Mouse (Mus musculus) urinary bladder, adult 18-20 months (tissue): ENCODE data around the gene Plp1.

Experiments
- DNase-seq, 2 experiments: peaks; one replicate each; pipeline ENCODE4 v3.0.0; 2022; ENCODE audit warnings: low spot score in 2 of 2, mixed read lengths in 2 of 2

Plp1 gene

GRCm38 (mm10) chrX:136822371-136822770 lies at the start of gene Plp1:
TSS of gene Plp1 (plus strand) at chrX:136822671.
- no peak for DNase-seq

GRCm38 (mm10) chrX:136773035-136773434 lies 49.4 kb upstream of the Plp1 start:
- no peak for DNase-seq

GRCm38 (mm10) chrX:136778046-136778445 lies 44.4 kb upstream of the Plp1 start:
- no peak for DNase-seq

- DNase-seq, result no peak
Measured at GRCm38 (mm10) chrX:136779262-136779661, 43.2 kb upstream of the Plp1 start.

- no peak for DNase-seq
Measured at GRCm38 (mm10) chrX:136780041-136780440, 42.4 kb upstream of the Plp1 start, which contains the start of gene Glra4. TSS of gene Glra4 (minus strand) at chrX:136780141.

- no peak for DNase-seq
Measured at GRCm38 (mm10) chrX:136789446-136789845, 33.0 kb upstream of the Plp1 start.

GRCm38 (mm10) chrX:136797223-136797622 lies 25.2 kb upstream of the Plp1 start:
- no peak for DNase-seq

GRCm38 (mm10) chrX:136819752-136820151 lies 2.7 kb upstream of the Plp1 start:
- DNase-seq, result peak in 1 of 2 experiments; percentile 6

- DNase-seq, result peak; percentile 5 to 50
Measured at GRCm38 (mm10) chrX:136820250-136820649, 2.2 kb upstream of the Plp1 start.

- no peak for DNase-seq
Measured at GRCm38 (mm10) chrX:136825016-136825415, 2.5 kb downstream of the Plp1 start.

- DNase-seq, result no peak
Measured at GRCm38 (mm10) chrX:136828610-136829009, 6.1 kb downstream of the Plp1 start.

- DNase-seq, result no peak
Measured at GRCm38 (mm10) chrX:136850300-136850699, 27.8 kb downstream of the Plp1 start.

- peak in 1 of 2 experiments; percentile 0 for DNase-seq
Measured at GRCm38 (mm10) chrX:136868061-136869040, 45.9 kb downstream of the Plp1 start, which contains the start of gene Rab9b. TSS of gene Rab9b (minus strand) at chrX:136868755.
